Mouse (Mus musculus) lung, embryonic 16.5 days (tissue): ENCODE data around the gene Sh2b2. TPM values are rescaled to one million over a fixed set of nuclear protein-coding genes. Genes with fewer than 3 reads are reported as not detected.
A peak's percentile ranks its signal among the peaks of the same experiment; 100 is the strongest.

Experiments
- ATAC-seq: fragments of 200-750 bp; cut with Nextera tagmentation; 2 replicates; pipeline ENCODE4 v1.8.0; 2017; ENCODE audit warnings: low read depth, mild to moderate bottlenecking, moderate library complexity
- H3K27ac ChIP-seq: fragments of 300-500 bp; sonication (generic); 2 replicates; pipeline ENCODE4 v1.5.1; 2014; ENCODE audit warnings: mild to moderate bottlenecking, control low read depth, low read length
- H3K27me3 ChIP-seq: fragments of 300-500 bp; sonication (generic); 2 replicates; pipeline ENCODE4 v1.6.1; 2014; ENCODE audit warnings: low read depth, low read length, mixed read lengths; ENCODE audit not compliant: control insufficient read depth, insufficient read depth
- H3K36me3 ChIP-seq: fragments of 300-500 bp; sonication (generic); 2 replicates; pipeline ENCODE4 v1.6.1; 2014; ENCODE audit warnings: low read length; ENCODE audit not compliant: control insufficient read depth, insufficient read depth
- H3K4me1 ChIP-seq: fragments of 300-500 bp; sonication (generic); replicated peaks from 2 replicates; pipeline ENCODE4 v1.6.1; 2014; ENCODE audit warnings: low read length, mixed read lengths; ENCODE audit not compliant: control insufficient read depth, insufficient read depth
- H3K4me2 ChIP-seq: fragments of 300-500 bp; sonication (generic); 2 replicates; pipeline ENCODE4 v1.6.1; 2014; ENCODE audit warnings: low read depth, low read length, control low read depth
- H3K4me3 ChIP-seq: fragments of 300-500 bp; sonication (generic); 2 replicates; pipeline ENCODE4 v1.5.1; 2014; ENCODE audit warnings: mild to moderate bottlenecking, low read length, control low read depth
- H3K9ac ChIP-seq: fragments of 300-500 bp; sonication (generic); 2 replicates; pipeline ENCODE4 v1.6.1; 2014; ENCODE audit warnings: low read length, control low read depth
- H3K9me3 ChIP-seq: fragments of 300-500 bp; sonication (generic); 2 replicates; pipeline ENCODE4 v1.6.1; 2016; ENCODE audit warnings: low read length; ENCODE audit not compliant: control insufficient read depth
- WGBS: fragments of 180-500 bp; shearing (Covaris S2); extraction: QIAGEN DNeasy Blood & Tissue Kit; methylation state at CpG from one replicate; pipeline ENCODE4 v1.1.7; 2014; 5-methylcytosine and 5-hydroxymethylcytosine counted together
- polyA plus RNA-seq: library from polyadenylated mRNA; unstranded; fragments of >200 nt; fragmentation: Nextera tagmentation; extraction: Ambion mirVana; gene quantifications from 2 replicates; pipeline ENCODE4 v1.2.1, GENCODE M21; 2015

Sh2b2 gene
- polyA plus RNA-seq, 1 experiment from 2014 or later = 3.8 TPM

- no peaks in the 10 kb centered on the region for H3K9me3 ChIP-seq
- no peak overlapping the region for H3K9ac ChIP-seq
- peaks cover 9% of the 10 kb centered on the region for H3K4me1 ChIP-seq
- no peaks in the 10 kb centered on the region for H3K27me3 ChIP-seq
- no peak overlapping the region for H3K27ac ChIP-seq
- H3K4me2 ChIP-seq = no peak overlapping the region
- WGBS = 24% methylated on average over 7 of the region's 7 CpGs
- ATAC-seq = peak; percentile 43; the same call in 1 of the 2 replicates
- H3K36me3 ChIP-seq = no peaks in the 10 kb centered on the region
- H3K4me3 ChIP-seq = no peak overlapping the region
Observed at GRCm38 (mm10) chr5:136201832-136202231, 44.5 kb downstream of the Sh2b2 start.

DNA sequence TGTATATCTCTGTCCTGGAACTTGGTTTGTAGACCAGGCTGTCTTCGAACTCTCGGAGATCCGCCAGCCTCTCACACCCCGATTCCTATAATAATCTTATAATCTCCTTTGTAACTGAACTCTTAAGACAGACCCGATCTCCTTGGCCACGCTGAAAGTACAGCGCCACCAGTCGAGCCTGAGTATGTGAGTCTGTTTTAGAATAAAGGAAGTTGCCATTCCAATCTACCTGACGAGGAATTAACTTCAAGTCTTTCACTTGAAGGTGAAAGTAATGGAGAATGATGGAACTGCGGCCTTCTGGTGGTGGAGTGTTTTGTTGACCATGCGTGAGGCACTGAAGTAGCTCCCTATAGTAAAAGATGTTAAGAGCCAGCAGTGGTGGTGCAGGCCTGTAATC is 46.8 kb downstream of the Sh2b2 start:
- Histone ChIP-seq H3K27me3 (no peaks in the 10 kb centered on the region), H3K4me2 (peak overlapping the region; percentile 62), H3K9me3 (no peaks in the 10 kb centered on the region), H3K4me3 (peak overlapping the region; percentile 97), H3K36me3 (peaks cover 20% of the 10 kb centered on the region), H3K9ac (peak overlapping the region; percentile 93), H3K27ac (no peak overlapping the region), H3K4me1 (peaks cover 9% of the 10 kb centered on the region)
- no peak for ATAC-seq
- WGBS = 24% methylated on average over 11 of the region's 11 CpGs

- Histone ChIP-seq H3K27me3 (no peaks in the 10 kb centered on the region), H3K4me3 (peak within 1 kb of the TSS; percentile 97), H3K4me1 (peaks cover 9% of the 10 kb centered on the region), H3K36me3 (peaks cover 28% of the 10 kb centered on the region), H3K27ac (peak within 1 kb of the TSS; percentile 84), H3K4me2 (peak within 1 kb of the TSS; percentile 93), H3K9ac (peak within 1 kb of the TSS; percentile 93), H3K9me3 (no peaks in the 10 kb centered on the region)
- ATAC-seq = peak; percentile 92
- WGBS = under 1% methylated on average over 61 of the region's 62 CpGs
Observed at GRCm38 (mm10) chr5:136198474-136199391, 47.6 kb downstream of the Sh2b2 start, which contains the start of gene Prkrip1. Gene Prkrip1 (minus strand): TSS chr5:136198963.

DNA sequence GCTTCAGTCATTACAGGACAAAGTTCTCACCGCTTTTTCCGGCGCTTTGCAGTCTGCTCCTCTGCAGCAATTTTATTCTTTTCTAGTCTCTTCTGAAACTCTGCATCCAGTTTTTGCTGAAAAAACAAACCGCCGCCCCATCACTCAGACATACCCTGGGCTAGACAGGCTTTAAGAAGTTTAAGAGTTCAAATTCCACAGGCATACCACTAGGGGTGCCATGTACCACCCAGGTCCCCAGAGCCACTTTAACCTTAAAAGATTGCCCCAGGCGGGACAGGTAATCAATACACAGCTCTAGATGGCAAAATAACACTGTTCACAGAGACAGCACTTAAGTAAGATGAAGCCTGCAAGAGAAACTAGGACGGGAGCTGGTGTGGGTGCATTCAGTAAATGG is 54.5 kb downstream of the Sh2b2 start:
- H3K27ac ChIP-seq = no peak overlapping the region
- peaks cover 47% of the 10 kb centered on the region for H3K36me3 ChIP-seq
- H3K4me2 ChIP-seq = no peak overlapping the region
- H3K27me3 ChIP-seq = no peaks in the 10 kb centered on the region
- H3K9ac ChIP-seq = no peak overlapping the region
- H3K4me1 ChIP-seq = no peaks in the 10 kb centered on the region
- 81% methylated on average over 7 of the region's 7 CpGs for WGBS
- H3K9me3 ChIP-seq = no peaks in the 10 kb centered on the region
- no peak for ATAC-seq
- H3K4me3 ChIP-seq = no peak overlapping the region

DNA sequence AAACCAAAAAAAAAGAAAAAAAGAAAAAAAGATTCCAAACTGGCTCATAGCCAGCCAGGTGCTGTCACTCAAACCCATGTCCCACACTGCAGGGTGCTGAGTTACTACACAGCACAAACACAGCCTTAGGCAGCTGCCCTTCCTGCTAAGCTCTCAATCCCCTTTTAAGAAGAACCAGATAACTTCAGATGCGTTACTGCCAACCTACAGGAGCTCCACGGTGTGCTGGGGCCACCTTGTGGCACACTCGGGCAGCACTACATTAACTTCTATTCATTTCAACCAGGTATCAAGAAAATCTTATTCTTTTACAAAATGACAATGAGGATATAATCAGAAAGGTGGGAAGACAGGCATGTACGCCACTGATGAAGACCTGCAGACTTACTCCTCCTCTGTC is 59.6 kb downstream of the Sh2b2 start:
- no peak overlapping the region for H3K4me3 ChIP-seq
- H3K9ac ChIP-seq = no peak overlapping the region
- peak; percentile 65; the same call in 1 of the 2 replicates for ATAC-seq
- no peak overlapping the region for H3K4me2 ChIP-seq
- H3K36me3 ChIP-seq = peaks cover 22% of the 10 kb centered on the region
- no peak overlapping the region for H3K27ac ChIP-seq
- no peaks in the 10 kb centered on the region for H3K4me1 ChIP-seq
- H3K27me3 ChIP-seq = no peaks in the 10 kb centered on the region
- no peaks in the 10 kb centered on the region for H3K9me3 ChIP-seq
- WGBS = 35% methylated on average over 4 of the region's 4 CpGs

GRCm38 (mm10) chr5:136183766-136184165 is 62.6 kb downstream of the Sh2b2 start:
- ATAC-seq = no peak
- no peaks in the 10 kb centered on the region for H3K27me3 ChIP-seq
- no peaks in the 10 kb centered on the region for H3K4me1 ChIP-seq
- H3K4me3 ChIP-seq = no peak overlapping the region
- 90% methylated on average over 7 of the region's 7 CpGs for WGBS
- H3K9me3 ChIP-seq = no peaks in the 10 kb centered on the region
- H3K4me2 ChIP-seq = no peak overlapping the region
- H3K27ac ChIP-seq = no peak overlapping the region
- H3K36me3 ChIP-seq = peaks cover 29% of the 10 kb centered on the region
- no peak overlapping the region for H3K9ac ChIP-seq

GRCm38 (mm10) chr5:136182830-136183229 is 63.5 kb downstream of the Sh2b2 start:
- no peak overlapping the region for H3K9ac ChIP-seq
- H3K4me1 ChIP-seq = no peaks in the 10 kb centered on the region
- WGBS = 85% methylated on average over 4 of the region's 4 CpGs
- no peak for ATAC-seq
- peaks cover 28% of the 10 kb centered on the region for H3K36me3 ChIP-seq
- no peak overlapping the region for H3K4me3 ChIP-seq
- no peak overlapping the region for H3K27ac ChIP-seq
- no peaks in the 10 kb centered on the region for H3K27me3 ChIP-seq
- H3K4me2 ChIP-seq = no peak overlapping the region
- H3K9me3 ChIP-seq = no peaks in the 10 kb centered on the region

DNA sequence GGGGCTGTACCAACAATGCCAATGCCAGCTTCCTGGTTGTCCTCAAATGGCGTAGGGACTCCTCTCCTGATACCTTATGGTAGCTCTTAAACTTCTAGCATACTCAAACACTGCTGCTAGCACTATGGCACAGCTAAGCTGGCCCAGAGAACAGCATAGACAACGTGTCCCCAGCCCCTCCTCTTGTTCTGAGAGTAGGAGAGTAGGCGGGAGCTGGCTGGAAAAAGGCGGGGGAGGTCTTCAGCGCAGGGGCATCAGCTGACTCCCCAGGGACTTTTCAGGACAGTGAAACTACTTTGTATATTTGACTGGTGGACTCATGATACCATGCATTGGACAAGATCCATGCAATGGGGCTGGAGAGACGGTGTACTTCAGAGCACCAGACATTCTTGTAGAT is 64.3 kb downstream of the Sh2b2 start:
- no peak for ATAC-seq
- H3K27me3 ChIP-seq = no peaks in the 10 kb centered on the region
- no peaks in the 10 kb centered on the region for H3K9me3 ChIP-seq
- H3K4me3 ChIP-seq = no peak overlapping the region
- WGBS = 85% methylated on average over 6 of the region's 6 CpGs
- peaks cover 26% of the 10 kb centered on the region for H3K36me3 ChIP-seq
- H3K4me2 ChIP-seq = no peak overlapping the region
- no peak overlapping the region for H3K9ac ChIP-seq
- H3K4me1 ChIP-seq = no peaks in the 10 kb centered on the region
- H3K27ac ChIP-seq = no peak overlapping the region

DNA sequence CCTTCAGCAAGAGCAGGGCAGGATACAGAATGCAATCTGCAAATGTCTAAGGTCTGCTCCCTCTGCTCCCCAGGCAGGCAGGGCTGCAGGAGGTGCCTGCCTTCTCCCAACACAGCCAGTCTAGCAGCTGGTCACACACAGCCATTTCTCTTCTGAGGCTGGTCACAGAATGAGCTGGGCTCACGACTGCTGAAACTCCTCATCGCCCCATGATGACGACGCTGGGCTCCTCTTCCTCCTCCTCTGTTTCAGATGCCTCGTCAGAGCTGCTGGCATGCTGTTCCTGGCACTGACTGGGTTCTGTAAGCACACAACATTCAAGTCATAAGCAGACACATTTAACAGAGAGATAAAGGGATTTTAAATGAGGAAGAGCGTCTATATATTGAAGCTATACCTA is 65.2 kb downstream of the Sh2b2 start:
- no peaks in the 10 kb centered on the region for H3K27me3 ChIP-seq
- no peaks in the 10 kb centered on the region for H3K9me3 ChIP-seq
- H3K36me3 ChIP-seq = peaks cover 26% of the 10 kb centered on the region
- H3K27ac ChIP-seq = no peak overlapping the region
- H3K4me1 ChIP-seq = no peaks in the 10 kb centered on the region
- no peak overlapping the region for H3K9ac ChIP-seq
- H3K4me2 ChIP-seq = no peak overlapping the region
- no peak for ATAC-seq
- 88% methylated on average over 6 of the region's 6 CpGs for WGBS
- H3K4me3 ChIP-seq = no peak overlapping the region
